Mouse (Mus musculus) A20 (cell line): Measurements from ENCODE around the gene Dgat2.

Experiments
- DNase-seq: peaks from one replicate; pipeline ENCODE4 v3.0.0-alpha.2; 2011; ENCODE audit warnings: low read depth, low spot score

Dgat2 gene

GRCm38 (mm10) chr7:99182432-99183172, at the start of gene Dgat2:
TSS of gene Dgat2 (minus strand) at chr7:99182719.
- peak; percentile 95 for DNase-seq

- no peak for DNase-seq
Measured at GRCm38 (mm10) chr7:99230061-99230747, 47.7 kb upstream of the Dgat2 start.

- peak; percentile 27 for DNase-seq
Measured at GRCm38 (mm10) chr7:99229411-99229810, 46.9 kb upstream of the Dgat2 start.

- no peak for DNase-seq
Measured at GRCm38 (mm10) chr7:99228825-99229224, 46.3 kb upstream of the Dgat2 start.

- DNase-seq = no peak
Measured at GRCm38 (mm10) chr7:99227267-99227666, 44.7 kb upstream of the Dgat2 start.

- no peak for DNase-seq
Measured at GRCm38 (mm10) chr7:99226662-99227061, 44.1 kb upstream of the Dgat2 start.

GRCm38 (mm10) chr7:99225421-99225820, 42.9 kb upstream of the Dgat2 start:
- no peak for DNase-seq

- DNase-seq = no peak
Measured at GRCm38 (mm10) chr7:99224648-99225190, 42.2 kb upstream of the Dgat2 start.

- peak; percentile 34 for DNase-seq
Measured at GRCm38 (mm10) chr7:99224225-99224624, 41.7 kb upstream of the Dgat2 start.

GRCm38 (mm10) chr7:99217338-99218074, 35.0 kb upstream of the Dgat2 start:
- no peak for DNase-seq

- no peak for DNase-seq
Measured at GRCm38 (mm10) chr7:99215347-99215855, 32.9 kb upstream of the Dgat2 start.

GRCm38 (mm10) chr7:99214621-99215185, 32.2 kb upstream of the Dgat2 start:
- no peak for DNase-seq

GRCm38 (mm10) chr7:99213686-99214085, 31.2 kb upstream of the Dgat2 start:
- DNase-seq = no peak

- no peak for DNase-seq
Measured at GRCm38 (mm10) chr7:99213056-99213455, 30.5 kb upstream of the Dgat2 start.

GRCm38 (mm10) chr7:99208704-99209103, 26.2 kb upstream of the Dgat2 start:
- no peak for DNase-seq

GRCm38 (mm10) chr7:99206364-99206763, 23.8 kb upstream of the Dgat2 start:
- no peak for DNase-seq

GRCm38 (mm10) chr7:99202163-99202562, 19.6 kb upstream of the Dgat2 start:
- DNase-seq = no peak

GRCm38 (mm10) chr7:99200290-99200689, 17.8 kb upstream of the Dgat2 start:
- DNase-seq = no peak

GRCm38 (mm10) chr7:99199451-99200175, 17.1 kb upstream of the Dgat2 start:
- DNase-seq = no peak

GRCm38 (mm10) chr7:99198811-99199210, 16.3 kb upstream of the Dgat2 start:
- no peak for DNase-seq

- no peak for DNase-seq
Measured at GRCm38 (mm10) chr7:99194511-99194910, 12.0 kb upstream of the Dgat2 start.
